Mouse (Mus musculus): Measurements from ENCODE around the gene F11.

- TF ChIP-seq MAX (IDR thresholded peaks at IDR 0.05; ENCODE audit: low read length), result no peak
- TF ChIP-seq CTCF (IDR thresholded peaks at IDR 0.05 in 2 of 3, conservative IDR thresholded peaks at IDR 0.05 in 1 of 3; ENCODE audit: control insufficient read depth in 1 of 3, insufficient read depth in 1 of 3, low read depth in 2 of 3, low read length in 3 of 3, poor library complexity in 1 of 3, severe bottlenecking in 1 of 3), result no peak
Observed at GRCm38 (mm10) chr8:45277453-45277852, 15.6 kb upstream of the F11 start.
